Mouse (Mus musculus): Measurements from ENCODE around the gene A530016L24Rik. TPM values are rescaled to one million over a fixed set of nuclear protein-coding genes. Genes with fewer than 3 reads are reported as not detected.
A peak's percentile ranks its signal among the peaks of the same experiment; 100 is the strongest.

A530016L24Rik gene
- polyA plus RNA-seq (2015; fragmentation: Nextera tagmentation; extraction: Ambion mirVana) = 4.8 and 7.0 TPM in 2 replicates

DNA sequence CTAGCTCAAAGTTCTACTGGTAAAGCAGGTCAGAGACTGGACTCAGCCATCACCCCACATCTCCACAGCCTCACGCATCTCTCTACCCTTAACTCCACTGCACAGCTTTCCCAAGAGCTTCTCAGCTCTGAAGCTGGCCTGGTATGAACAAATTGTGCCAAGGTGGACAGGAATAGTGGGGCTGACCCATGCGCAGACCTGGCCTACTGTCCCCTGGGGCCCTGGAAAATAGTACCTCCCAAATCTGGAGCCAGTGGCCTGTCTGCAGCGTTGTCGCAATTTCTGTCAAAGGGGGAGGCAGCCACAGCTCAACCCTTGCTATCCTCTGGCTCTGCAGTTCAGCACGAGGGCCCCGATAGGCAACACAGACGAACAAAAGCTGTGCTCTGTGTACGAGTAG is at the start of gene A530016L24Rik:
TSS of gene A530016L24Rik (plus strand) at position 315 of the 400 bp plus-strand sequence.
- 82% methylated on average over 8 of the region's 8 CpGs for WGBS
- H3K4me1 ChIP-seq (ENCODE audit: control insufficient read depth, insufficient read depth, low read length) = peaks cover 58% of the 10 kb centered on the region

DNA sequence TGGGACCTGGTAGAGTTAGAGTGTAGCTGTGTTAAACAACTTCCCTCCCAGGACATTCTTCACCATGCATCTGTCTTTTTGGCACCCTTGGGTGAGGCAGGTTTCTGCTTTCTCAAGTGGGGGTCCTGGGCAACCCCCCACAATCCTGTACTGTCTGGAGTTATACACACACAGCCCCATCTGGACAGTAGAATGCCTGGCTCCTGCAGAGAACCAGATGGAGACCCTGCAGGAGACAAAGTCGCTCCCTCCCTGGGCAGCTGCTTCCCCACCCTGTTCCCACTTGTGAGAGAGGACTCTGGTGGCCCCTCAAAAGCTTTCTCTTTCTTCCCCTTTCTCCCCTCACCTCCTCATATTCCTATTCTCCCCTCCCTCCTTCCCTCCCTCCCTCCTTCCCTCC is 49.3 kb upstream of the A530016L24Rik start:
- Histone ChIP-seq H3K27ac (ENCODE audit: low read length) (no peak overlapping the region), H3K4me1 (ENCODE audit: control insufficient read depth, insufficient read depth, low read length) (no peaks in the 10 kb centered on the region), H3K36me3 (ENCODE audit: control insufficient read depth, insufficient read depth) (no peaks in the 10 kb centered on the region), H3K9ac (ENCODE audit: low read length) (no peak overlapping the region), H3K27me3 (ENCODE audit: control insufficient read depth, insufficient read depth, low read length) (no peaks in the 10 kb centered on the region; the same call in 1 of the 2 replicates), H3K4me2 (ENCODE audit: low read depth, low read length) (no peak overlapping the region), H3K9me3 (replicated peaks; ENCODE audit: control insufficient read depth, low read length) (peaks cover 5% of the 10 kb centered on the region), H3K4me3 (ENCODE audit: low read length) (no peak overlapping the region)
- no peak for ATAC-seq (replicated peaks; ENCODE audit: extremely low read depth, insufficient read depth, low FRiP score)
- WGBS = 58% methylated on average over 1 of the region's 1 CpGs

More for the DNA sequence above, at the start of gene A530016L24Rik:
- Histone ChIP-seq H3K4me3 (ENCODE audit: low read length) (no peak within 1 kb of the TSS), H3K4me2 (ENCODE audit: low read depth, low read length) (no peak within 1 kb of the TSS), H3K27ac (ENCODE audit: low read length) (peak within 1 kb of the TSS; percentile 93), H3K36me3 (ENCODE audit: control insufficient read depth, insufficient read depth) (no peaks in the 10 kb centered on the region), H3K27me3 (ENCODE audit: control insufficient read depth, insufficient read depth, low read length) (no peaks in the 10 kb centered on the region), H3K9me3 (replicated peaks; ENCODE audit: control insufficient read depth, low read length) (no peaks in the 10 kb centered on the region), H3K9ac (ENCODE audit: low read length) (peak within 1 kb of the TSS; percentile 39)
- no peak for ATAC-seq (replicated peaks; ENCODE audit: extremely low read depth, insufficient read depth, low FRiP score)

DNA sequence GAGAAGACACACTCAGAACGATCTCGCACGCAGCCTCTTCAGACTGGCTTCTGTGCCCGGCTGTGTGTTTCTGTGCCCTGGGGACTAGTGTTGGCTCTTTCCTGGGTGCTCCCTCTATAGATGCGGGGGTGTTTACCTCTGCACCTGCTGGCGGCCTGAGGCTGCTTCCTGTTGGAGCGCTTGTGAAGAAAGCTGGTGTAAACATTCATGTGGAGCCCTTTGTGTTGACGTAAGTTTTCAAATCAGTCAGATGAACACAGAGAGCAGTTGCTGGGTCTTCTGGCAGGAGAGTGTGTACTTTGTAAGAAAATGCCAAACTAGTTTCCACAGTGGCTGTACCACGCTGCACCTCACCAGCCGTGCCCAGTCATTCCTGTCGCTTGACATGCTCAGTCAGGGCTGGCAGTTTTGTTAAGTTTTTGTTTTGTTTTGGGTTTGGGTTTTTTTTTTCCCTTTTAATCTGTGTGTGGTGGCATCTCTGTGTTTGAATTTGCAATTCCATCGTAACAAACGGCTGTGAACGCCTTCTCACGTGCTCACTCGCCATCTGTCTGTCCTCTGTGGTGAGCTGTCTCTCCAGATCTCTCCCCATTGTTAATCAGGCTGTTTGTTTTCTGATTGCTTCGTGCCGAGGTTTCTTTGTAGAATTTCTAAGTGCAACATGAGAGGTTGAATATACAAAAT is 40.0 kb upstream of the A530016L24Rik start:
- H3K36me3 ChIP-seq (ENCODE audit: control insufficient read depth, insufficient read depth) = no peaks in the 10 kb centered on the region

DNA sequence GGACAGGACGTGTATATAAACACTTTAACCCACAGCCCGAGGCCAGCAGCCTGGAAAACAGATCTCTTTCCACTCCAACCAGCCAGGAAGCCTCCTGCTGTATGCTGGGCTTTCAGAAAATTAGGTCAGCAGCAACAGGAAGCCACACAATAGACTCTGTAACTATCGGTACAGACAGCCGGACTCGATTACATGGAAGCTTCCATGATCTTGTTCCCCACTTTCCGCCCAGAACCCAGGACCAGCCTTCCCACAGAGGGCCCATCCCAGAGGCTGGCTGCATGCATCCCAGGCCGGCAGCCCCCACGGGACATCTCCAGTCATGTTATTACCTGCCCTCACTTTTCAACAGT is 39.4 kb upstream of the A530016L24Rik start:
- no peaks in the 10 kb centered on the region for H3K4me1 ChIP-seq (ENCODE audit: control insufficient read depth, insufficient read depth, low read length)
- H3K27me3 ChIP-seq (ENCODE audit: control insufficient read depth, insufficient read depth, low read length) = no peaks in the 10 kb centered on the region
- H3K27ac ChIP-seq (ENCODE audit: low read length) = peak overlapping the region; percentile 85
- peak; percentile 69 for ATAC-seq (replicated peaks; ENCODE audit: extremely low read depth, insufficient read depth, low FRiP score)
- H3K4me3 ChIP-seq (ENCODE audit: low read length) = no peak overlapping the region
- no peak overlapping the region for H3K4me2 ChIP-seq (ENCODE audit: low read depth, low read length)
- 63% methylated on average over 8 of the region's 8 CpGs for WGBS
- H3K9me3 ChIP-seq (replicated peaks; ENCODE audit: control insufficient read depth, low read length) = peaks cover 22% of the 10 kb centered on the region
- H3K36me3 ChIP-seq (ENCODE audit: control insufficient read depth, insufficient read depth) = no peaks in the 10 kb centered on the region
- H3K9ac ChIP-seq (ENCODE audit: low read length) = no peak overlapping the region

More for the DNA sequence above, 40.0 kb upstream of the A530016L24Rik start:
- peak; percentile 28; the same call in 1 of the 2 replicates for ATAC-seq (replicated peaks; ENCODE audit: extremely low read depth, insufficient read depth, low FRiP score)
- no peak overlapping the region for H3K4me3 ChIP-seq (ENCODE audit: low read length)
- H3K27me3 ChIP-seq (ENCODE audit: control insufficient read depth, insufficient read depth, low read length) = no peaks in the 10 kb centered on the region
- WGBS = 57% methylated on average over 18 of the region's 18 CpGs
- peak overlapping the region; percentile 85 for H3K27ac ChIP-seq (ENCODE audit: low read length)
- no peak overlapping the region for H3K4me2 ChIP-seq (ENCODE audit: low read depth, low read length)
- no peak overlapping the region for H3K9ac ChIP-seq (ENCODE audit: low read length)
- H3K9me3 ChIP-seq (replicated peaks; ENCODE audit: control insufficient read depth, low read length) = peaks cover 27% of the 10 kb centered on the region
- H3K4me1 ChIP-seq (ENCODE audit: control insufficient read depth, insufficient read depth, low read length) = no peaks in the 10 kb centered on the region

DNA sequence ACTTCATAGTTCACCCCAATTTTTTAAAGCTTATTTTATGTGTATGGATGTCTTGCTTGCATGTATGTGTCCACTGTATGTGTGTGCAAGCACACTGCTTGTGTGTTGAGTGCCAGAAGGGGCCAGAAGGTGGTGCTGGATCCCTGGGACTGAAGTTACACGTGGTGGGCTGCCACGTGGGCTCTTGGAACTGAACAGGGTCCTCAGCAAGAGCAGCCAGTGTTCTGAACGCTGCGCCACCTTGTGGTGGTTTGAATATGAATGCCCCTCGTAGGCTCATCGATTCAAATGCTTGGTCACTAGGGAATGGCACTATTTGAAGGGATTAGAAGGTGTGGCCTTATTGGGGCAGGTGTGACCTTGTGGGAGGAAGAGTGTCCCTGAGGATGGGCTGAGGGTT is 38.4 kb upstream of the A530016L24Rik start:
- Histone ChIP-seq H3K4me1 (ENCODE audit: control insufficient read depth, insufficient read depth, low read length) (no peaks in the 10 kb centered on the region), H3K9me3 (replicated peaks; ENCODE audit: control insufficient read depth, low read length) (peaks cover 20% of the 10 kb centered on the region), H3K9ac (ENCODE audit: low read length) (no peak overlapping the region), H3K36me3 (ENCODE audit: control insufficient read depth, insufficient read depth) (no peaks in the 10 kb centered on the region), H3K27ac (ENCODE audit: low read length) (no peak overlapping the region), H3K4me2 (ENCODE audit: low read depth, low read length) (no peak overlapping the region), H3K27me3 (ENCODE audit: control insufficient read depth, insufficient read depth, low read length) (no peaks in the 10 kb centered on the region), H3K4me3 (ENCODE audit: low read length) (no peak overlapping the region)
- ATAC-seq (replicated peaks; ENCODE audit: extremely low read depth, insufficient read depth, low FRiP score) = no peak
- 28% methylated on average over 6 of the region's 6 CpGs for WGBS

DNA sequence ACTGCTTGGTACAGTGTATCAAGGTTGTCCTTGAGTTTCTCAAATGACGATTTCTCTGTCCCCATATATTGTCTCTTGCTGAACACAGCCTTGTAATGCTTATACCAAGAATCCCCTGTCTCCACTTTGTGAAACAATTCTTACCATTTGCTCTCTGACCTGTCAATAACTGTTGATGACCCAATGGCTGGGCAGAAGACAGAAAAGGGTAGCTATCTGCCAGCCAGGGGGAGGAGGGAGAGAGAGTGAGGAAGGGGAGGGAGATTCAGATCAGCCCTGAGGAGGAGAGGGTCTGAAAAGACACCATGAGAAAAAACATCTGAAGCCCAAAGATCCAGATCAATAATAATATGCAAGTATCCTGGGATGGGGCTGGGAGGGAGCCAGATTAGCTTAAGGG is 37.9 kb upstream of the A530016L24Rik start:
- no peak for ATAC-seq (replicated peaks; ENCODE audit: extremely low read depth, insufficient read depth, low FRiP score)
- 69% methylated on average over 1 of the region's 1 CpGs for WGBS

DNA sequence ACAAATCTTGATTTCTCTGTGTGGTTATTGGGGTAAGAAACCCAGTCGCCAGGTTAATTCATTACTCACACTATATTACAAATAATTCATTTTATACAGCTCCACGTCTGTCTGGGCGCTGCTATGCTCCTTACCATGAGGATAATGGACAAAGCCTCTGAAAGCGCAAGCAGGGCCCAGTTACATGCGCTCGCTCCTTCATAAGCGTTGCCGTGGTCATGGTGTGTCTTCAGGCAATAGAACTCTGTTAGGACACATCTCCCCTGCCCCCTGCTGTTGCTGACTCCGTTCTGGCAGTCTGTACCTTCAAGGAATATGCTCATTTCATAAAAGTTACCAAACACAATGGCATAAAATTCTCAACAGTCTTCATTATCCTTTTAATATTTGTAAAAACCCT is 37.4 kb upstream of the A530016L24Rik start:
- Histone ChIP-seq H3K36me3 (ENCODE audit: control insufficient read depth, insufficient read depth) (no peaks in the 10 kb centered on the region), H3K27me3 (ENCODE audit: control insufficient read depth, insufficient read depth, low read length) (no peaks in the 10 kb centered on the region), H3K27ac (ENCODE audit: low read length) (no peak overlapping the region), H3K4me3 (ENCODE audit: low read length) (no peak overlapping the region), H3K9ac (ENCODE audit: low read length) (no peak overlapping the region), H3K4me1 (ENCODE audit: control insufficient read depth, insufficient read depth, low read length) (no peaks in the 10 kb centered on the region), H3K9me3 (replicated peaks; ENCODE audit: control insufficient read depth, low read length) (peaks cover 11% of the 10 kb centered on the region), H3K4me2 (ENCODE audit: low read depth, low read length) (no peak overlapping the region)
- no peak for ATAC-seq (replicated peaks; ENCODE audit: extremely low read depth, insufficient read depth, low FRiP score)
- 86% methylated on average over 9 of the region's 9 CpGs for WGBS

More for the DNA sequence above, 37.9 kb upstream of the A530016L24Rik start:
- H3K27ac ChIP-seq (ENCODE audit: low read length) = no peak overlapping the region
- H3K4me2 ChIP-seq (ENCODE audit: low read depth, low read length) = no peak overlapping the region
- no peaks in the 10 kb centered on the region for H3K36me3 ChIP-seq (ENCODE audit: control insufficient read depth, insufficient read depth)
- no peak overlapping the region for H3K4me3 ChIP-seq (ENCODE audit: low read length)
- no peaks in the 10 kb centered on the region for H3K4me1 ChIP-seq (ENCODE audit: control insufficient read depth, insufficient read depth, low read length)
- H3K9ac ChIP-seq (ENCODE audit: low read length) = no peak overlapping the region
- H3K9me3 ChIP-seq (replicated peaks; ENCODE audit: control insufficient read depth, low read length) = peaks cover 15% of the 10 kb centered on the region
- H3K27me3 ChIP-seq (ENCODE audit: control insufficient read depth, insufficient read depth, low read length) = no peaks in the 10 kb centered on the region

DNA sequence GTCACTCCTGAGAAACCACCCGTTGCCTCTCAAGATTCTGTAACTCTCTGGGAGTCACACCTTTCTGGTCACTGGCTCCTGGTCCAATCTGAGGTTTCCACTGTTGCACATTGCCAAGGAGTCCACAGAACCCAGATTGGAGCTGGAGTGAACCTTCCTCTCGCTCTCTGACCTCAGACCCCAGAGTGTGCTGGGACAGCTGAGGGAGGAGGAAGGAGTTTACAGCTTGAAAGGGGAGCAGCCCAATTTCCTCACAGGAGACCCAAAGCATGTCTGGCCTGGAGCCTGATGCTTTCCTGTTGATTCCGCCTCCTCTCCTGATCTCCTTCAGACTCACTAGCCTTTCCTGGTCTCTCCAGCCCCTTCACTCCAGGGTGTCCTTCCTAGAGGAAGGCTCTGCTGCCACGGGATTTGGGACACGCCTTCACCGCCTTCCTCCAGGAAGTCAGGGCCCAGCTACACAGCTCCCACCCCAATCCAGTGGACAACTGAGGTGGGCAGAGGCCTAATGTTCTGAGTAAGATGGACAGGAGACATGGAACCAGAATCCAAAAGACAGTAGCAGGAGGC is 33.0 kb upstream of the A530016L24Rik start:
- H3K4me3 ChIP-seq (ENCODE audit: low read length) = no peak overlapping the region
- 60% methylated on average over 6 of the region's 6 CpGs for WGBS
- no peaks in the 10 kb centered on the region for H3K9me3 ChIP-seq (replicated peaks; ENCODE audit: control insufficient read depth, low read length)
- H3K27me3 ChIP-seq (ENCODE audit: control insufficient read depth, insufficient read depth, low read length) = no peaks in the 10 kb centered on the region
- H3K9ac ChIP-seq (ENCODE audit: low read length) = no peak overlapping the region
- no peaks in the 10 kb centered on the region for H3K4me1 ChIP-seq (ENCODE audit: control insufficient read depth, insufficient read depth, low read length)
- H3K4me2 ChIP-seq (ENCODE audit: low read depth, low read length) = no peak overlapping the region
- H3K27ac ChIP-seq (ENCODE audit: low read length) = peak overlapping the region; percentile 32; the same call in 1 of the 2 replicates
- peak; percentile 14; the same call in 1 of the 2 replicates for ATAC-seq (replicated peaks; ENCODE audit: extremely low read depth, insufficient read depth, low FRiP score)
- no peaks in the 10 kb centered on the region for H3K36me3 ChIP-seq (ENCODE audit: control insufficient read depth, insufficient read depth)

DNA sequence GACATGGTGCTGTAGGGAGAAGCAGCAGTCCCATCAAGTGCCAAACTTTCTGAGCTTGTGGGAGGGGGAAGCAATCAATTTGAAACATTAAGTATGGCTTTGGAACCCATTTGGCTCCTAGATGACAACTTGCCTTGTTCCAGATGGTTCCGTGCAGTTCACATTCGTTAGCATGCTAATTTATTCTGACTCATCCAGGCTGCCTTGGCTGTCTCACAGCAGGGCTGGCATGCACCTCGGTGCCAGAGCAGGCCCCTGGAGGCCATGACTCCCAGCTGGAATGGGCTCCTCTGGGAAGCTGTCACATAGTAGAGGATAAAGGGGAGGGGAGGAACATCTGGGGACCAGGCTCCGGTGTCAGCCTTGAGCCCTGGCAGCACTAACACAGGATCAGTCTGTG is 31.4 kb upstream of the A530016L24Rik start:
- Histone ChIP-seq H3K36me3 (ENCODE audit: control insufficient read depth, insufficient read depth) (no peaks in the 10 kb centered on the region), H3K27ac (ENCODE audit: low read length) (no peak overlapping the region), H3K4me2 (ENCODE audit: low read depth, low read length) (no peak overlapping the region), H3K4me3 (ENCODE audit: low read length) (no peak overlapping the region), H3K4me1 (ENCODE audit: control insufficient read depth, insufficient read depth, low read length) (no peaks in the 10 kb centered on the region), H3K9ac (ENCODE audit: low read length) (no peak overlapping the region), H3K27me3 (ENCODE audit: control insufficient read depth, insufficient read depth, low read length) (no peaks in the 10 kb centered on the region), H3K9me3 (replicated peaks; ENCODE audit: control insufficient read depth, low read length) (no peaks in the 10 kb centered on the region)
- 56% methylated on average over 4 of the region's 4 CpGs for WGBS
- no peak for ATAC-seq (replicated peaks; ENCODE audit: extremely low read depth, insufficient read depth, low FRiP score)

All from heart, embryonic 16.5 days (tissue).